Mouse (Mus musculus): ENCODE measurements around the gene Plekhj1.
A peak's percentile ranks its signal among the peaks of the same experiment; 100 is the strongest.
"Not testable (repeated sequence)": the region's sequence is repeated elsewhere in the genome, so short reads cannot be mapped to it uniquely, and the experiment has no call there.

Gene Plekhj1

GRCm38 (mm10) chr10:80824827-80825226 is 26.4 kb upstream of the Plekhj1 start:
- DNase-seq = no peak

GRCm38 (mm10) chr10:80823847-80824643 is 25.6 kb upstream of the Plekhj1 start:
- no peak for DNase-seq

GRCm38 (mm10) chr10:80823316-80823715 is 24.9 kb upstream of the Plekhj1 start:
- DNase-seq = no peak

- DNase-seq = no peak
Observed at GRCm38 (mm10) chr10:80822528-80822927, 24.1 kb upstream of the Plekhj1 start.

GRCm38 (mm10) chr10:80821991-80822390 is 23.6 kb upstream of the Plekhj1 start:
- DNase-seq = no peak

GRCm38 (mm10) chr10:80819406-80819805 is 21.0 kb upstream of the Plekhj1 start:
- no peak for DNase-seq

GRCm38 (mm10) chr10:80818599-80819281 is 20.3 kb upstream of the Plekhj1 start:
- no peak for DNase-seq

GRCm38 (mm10) chr10:80817955-80818354 is 19.5 kb upstream of the Plekhj1 start:
- DNase-seq = not testable (repeated sequence)

- no peak for DNase-seq
Observed at GRCm38 (mm10) chr10:80817164-80817563, 18.7 kb upstream of the Plekhj1 start.

- DNase-seq = not testable (repeated sequence)
Observed at GRCm38 (mm10) chr10:80816303-80816702, 17.9 kb upstream of the Plekhj1 start.

GRCm38 (mm10) chr10:80814800-80815199 is 16.4 kb upstream of the Plekhj1 start:
- DNase-seq = no peak

- no peak for DNase-seq
Observed at GRCm38 (mm10) chr10:80813366-80813765, 14.9 kb upstream of the Plekhj1 start, which contains the start of gene Jsrp1. Gene Jsrp1, minus strand, starts transcription at chr10:80813498.

- no peak for DNase-seq
Observed at GRCm38 (mm10) chr10:80812391-80813041, 14.1 kb upstream of the Plekhj1 start.

- peak; percentile 40 to 45 for DNase-seq
Observed at GRCm38 (mm10) chr10:80810084-80810483, 11.7 kb upstream of the Plekhj1 start.

- peak; percentile 43 to 62 for DNase-seq
Observed at GRCm38 (mm10) chr10:80808985-80809632, 10.7 kb upstream of the Plekhj1 start.

GRCm38 (mm10) chr10:80808099-80808984 is 9.9 kb upstream of the Plekhj1 start:
- peak; percentile 49 to 59 for DNase-seq

- peak; percentile 79 to 86 for DNase-seq
Observed at GRCm38 (mm10) chr10:80807057-80807627, 8.7 kb upstream of the Plekhj1 start.

GRCm38 (mm10) chr10:80806341-80807056 is 8.1 kb upstream of the Plekhj1 start:
- DNase-seq = no peak

GRCm38 (mm10) chr10:80805925-80806324 is 7.5 kb upstream of the Plekhj1 start:
- DNase-seq = peak; percentile 92

- no peak for DNase-seq
Observed at GRCm38 (mm10) chr10:80805322-80805721, 6.9 kb upstream of the Plekhj1 start.

- DNase-seq = no peak
Observed at GRCm38 (mm10) chr10:80804916-80805315, 6.5 kb upstream of the Plekhj1 start, which contains the start of gene Amh. Gene Amh, plus strand, starts transcription at chr10:80805243.

Data from kidney, postnatal 4 days (tissue).